Comparison of ENCODE assay signal across 8 mouse cellular contexts in the genomic region with DNA sequence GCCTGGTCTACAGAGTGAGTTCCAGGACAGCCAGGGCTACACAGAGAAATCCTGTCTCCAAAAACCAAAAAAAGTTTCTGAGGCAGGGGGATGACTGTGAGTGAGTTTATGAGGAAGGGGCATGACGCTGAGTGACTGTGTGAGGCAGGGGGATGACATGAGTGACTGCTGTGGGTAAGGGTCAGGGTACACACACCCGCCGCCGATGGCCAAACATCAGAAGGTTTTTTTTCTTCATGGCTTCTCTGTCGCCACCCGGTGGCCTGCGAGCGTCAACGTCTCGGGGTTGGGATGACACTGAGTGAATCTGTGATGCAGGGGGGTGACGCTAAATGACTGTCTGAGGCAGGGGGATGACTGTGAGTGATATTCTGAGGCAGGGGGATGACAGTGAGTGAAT. TPM values are rescaled to one million over a fixed set of nuclear protein-coding genes. Genes with fewer than 3 reads are reported as not detected.
DNase-seq lines count a peak whose midpoint lies in the region; ATAC-seq and TF ChIP-seq lines count a peak whose summit lies in the region.
"Not testable (repeated sequence)": the region's sequence is repeated elsewhere in the genome, so short reads cannot be mapped to it uniquely, and the experiment has no call there.

No protein-coding gene starts in this region.

- H3K27ac ChIP-seq in hindbrain, embryonic 10.5 days = peak overlapping the region; percentile 95
- peak overlapping the region; percentile 96; the same call in 1 of the 2 replicates for H3K27ac ChIP-seq in lung, embryonic 16.5 days (ENCODE audit: low read length)
- not testable (repeated sequence) for H3K27ac ChIP-seq in thymus, adult 2 months (ENCODE audit: control insufficient read depth, insufficient read depth, low read length)

- peak; percentile 84 for DNase-seq in NIH3T3 (ENCODE audit: low read depth)
- peak; percentile 75 to 88 for DNase-seq in cerebellum, postnatal 14 days
- peak; percentile 66 to 79 for DNase-seq in frontal cortex, adult 2 months (ENCODE audit: extremely low spot score in 1 of 2, low spot score in 1 of 2)
- peak; percentile 83 for DNase-seq in hindbrain, embryonic 10.5 days (ENCODE audit: low spot score)
- DNase-seq in layer of hippocampus, adult 9-11 months = peak; percentile 77
- peak; percentile 87 for DNase-seq in thymus, adult 2 months

- H3K9me3 ChIP-seq in hindbrain, embryonic 10.5 days; lung, embryonic 16.5 days (ENCODE audit: control insufficient read depth, low read length): not testable (repeated sequence)

- H3K4me2 ChIP-seq in lung, embryonic 16.5 days (ENCODE audit: low read depth, low read length) = peak overlapping the region; percentile 83

- WGBS in hindbrain, embryonic 10.5 days = under 1% methylated on average over 11 of the region's 11 CpGs
- WGBS in lung, embryonic 16.5 days = under 1% methylated on average over 11 of the region's 11 CpGs
- 0% methylated on average over 11 of the region's 11 CpGs for WGBS in thymus, adult 2 months

- H3K27me3 ChIP-seq in hindbrain, embryonic 10.5 days (ENCODE audit: insufficient read depth, poor library complexity, severe bottlenecking); lung, embryonic 16.5 days (ENCODE audit: control insufficient read depth, insufficient read depth, low read depth, low read length); thymus, adult 2 months (ENCODE audit: control insufficient read depth, insufficient read depth, low read length): not testable (repeated sequence)

- H3K36me3 ChIP-seq in hindbrain, embryonic 10.5 days; lung, embryonic 16.5 days (ENCODE audit: control insufficient read depth, insufficient read depth, low read length); thymus, adult 2 months (ENCODE audit: control insufficient read depth, insufficient read depth, low read length): not testable (repeated sequence)

- not testable (repeated sequence) for TF ChIP-seq POLR2A in thymus, adult 2 months (IDR thresholded peaks at IDR 0.05; ENCODE audit: control insufficient read depth, extremely low read depth, insufficient read depth, low read length, poor library complexity)

- ATAC-seq in lung, embryonic 16.5 days (ENCODE audit: low read depth) = peak; percentile 54
- peak; percentile 39 for ATAC-seq in neutrophil, adult 5-6 weeks (ENCODE audit: extremely low read depth, insufficient number of reproducible peaks, low FRiP score, poor library complexity, severe bottlenecking)

- peak overlapping the region; percentile 70 for H3K4me3 ChIP-seq in hindbrain, embryonic 10.5 days
- peak overlapping the region; percentile 64 for H3K4me3 ChIP-seq in lung, embryonic 16.5 days (ENCODE audit: low read length)
- peak overlapping the region; percentile 57 for H3K4me3 ChIP-seq in thymus, adult 2 months (ENCODE audit: control insufficient read depth, insufficient read depth, low read length)

- peak overlapping the region; percentile 80 for H3K9ac ChIP-seq in lung, embryonic 16.5 days (ENCODE audit: low read length)

- TF ChIP-seq CTCF in thymus, adult 2 months (IDR thresholded peaks at IDR 0.05; ENCODE audit: borderline replicate concordance, control insufficient read depth, extremely low read depth, insufficient read depth, low read length, poor library complexity) = peak; percentile 70; the same call in 1 of the 2 replicates

- peaks cover 33% of the 10 kb centered on the region for H3K4me1 ChIP-seq in hindbrain, embryonic 10.5 days (replicated peaks)
- not testable (repeated sequence) for H3K4me1 ChIP-seq in lung, embryonic 16.5 days (replicated peaks; ENCODE audit: control insufficient read depth, insufficient read depth, low read length)
- peaks cover 32% of the 10 kb centered on the region for H3K4me1 ChIP-seq in thymus, adult 2 months (replicated peaks; ENCODE audit: control insufficient read depth, insufficient read depth, low read length)

RNA-seq across cellular contexts. Expression of gene Ccr1, which starts 44.5 kb away (rescaled TPM):
- polyA plus RNA-seq in frontal cortex, adult 2 months (2012; rRNA removed) = 0.13 and 0.30 TPM in 2 replicates
- polyA plus RNA-seq in hindbrain, embryonic 10.5 days (2016; fragmentation: Nextera tagmentation; extraction: Ambion mirVana) = 0.90 and 1.0 TPM in 2 replicates
- polyA plus RNA-seq in lung, embryonic 16.5 days (2015; fragmentation: Nextera tagmentation; extraction: Ambion mirVana) = 4.0 and 4.5 TPM in 2 replicates
- 360 and 362 TPM in 2 replicates for total RNA-seq in neutrophil, adult 5-6 weeks (2017)
- 1.3 and 1.8 TPM in 2 replicates for polyA plus RNA-seq in thymus, adult 2 months (2012; rRNA removed)

RNA-seq across cellular contexts. Expression of gene Ccr1l1, which starts 54.2 kb away (rescaled TPM):
- 0.23 TPM in 1 of 2 replicates, not detected in the other for polyA plus RNA-seq in frontal cortex, adult 2 months (2012; rRNA removed)
- polyA plus RNA-seq in hindbrain, embryonic 10.5 days (2016; fragmentation: Nextera tagmentation; extraction: Ambion mirVana) = not detected in 2 replicates
- not detected in 2 replicates for polyA plus RNA-seq in lung, embryonic 16.5 days (2015; fragmentation: Nextera tagmentation; extraction: Ambion mirVana)
- 1.2 TPM in 1 of 2 replicates, not detected in the other for total RNA-seq in neutrophil, adult 5-6 weeks (2017)
- 0.22 TPM in 1 of 2 replicates, not detected in the other for polyA plus RNA-seq in thymus, adult 2 months (2012; rRNA removed)
